Mouse (Mus musculus): Measurements from ENCODE around the gene Cntfr.

Cntfr gene

DNA sequence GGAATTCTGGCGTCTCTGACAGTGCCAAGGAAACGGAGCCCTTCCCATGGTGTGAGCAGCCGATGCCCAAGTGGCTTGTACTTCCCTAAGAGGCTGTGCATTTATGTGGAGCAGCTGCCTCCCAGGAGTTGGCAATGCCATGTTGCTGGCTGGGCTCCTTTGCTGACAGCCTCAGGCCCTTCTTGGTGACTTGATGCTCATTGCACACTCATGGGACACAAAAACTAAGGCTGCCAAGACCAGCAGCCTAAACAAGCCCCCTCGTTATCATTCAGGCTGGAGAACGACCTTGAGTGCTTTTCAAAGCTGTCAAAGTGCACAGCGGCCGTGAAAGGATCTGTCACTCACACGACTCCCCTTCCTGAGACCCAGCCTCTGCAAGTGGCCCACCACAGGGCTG, 84.7 kb downstream of the Cntfr start:
- DNase-seq (ENCODE audit: low spot score in 2 of 2): peak; percentile 74 to 82

- no peak for DNase-seq (ENCODE audit: low spot score in 2 of 2)
These were observed 86.3 kb downstream of the Cntfr start for GRCm38 (mm10) chr4:41610594-41610980.

- no peak for DNase-seq (ENCODE audit: low spot score in 2 of 2)
These were observed 87.0 kb downstream of the Cntfr start for GRCm38 (mm10) chr4:41609681-41610593.

Measured in right cerebral cortex, postnatal 10 days (tissue).